Mouse (Mus musculus) naive thymus-derived CD4-positive, alpha-beta T cell, adult 2 months (primary cell): ENCODE measurements around the gene Leng8.

Experiments
- DNase-seq: peaks from one replicate; pipeline ENCODE4 v3.0.0-alpha.2; 2011; ENCODE audit warnings: low read depth

The Leng8 gene

DNA sequence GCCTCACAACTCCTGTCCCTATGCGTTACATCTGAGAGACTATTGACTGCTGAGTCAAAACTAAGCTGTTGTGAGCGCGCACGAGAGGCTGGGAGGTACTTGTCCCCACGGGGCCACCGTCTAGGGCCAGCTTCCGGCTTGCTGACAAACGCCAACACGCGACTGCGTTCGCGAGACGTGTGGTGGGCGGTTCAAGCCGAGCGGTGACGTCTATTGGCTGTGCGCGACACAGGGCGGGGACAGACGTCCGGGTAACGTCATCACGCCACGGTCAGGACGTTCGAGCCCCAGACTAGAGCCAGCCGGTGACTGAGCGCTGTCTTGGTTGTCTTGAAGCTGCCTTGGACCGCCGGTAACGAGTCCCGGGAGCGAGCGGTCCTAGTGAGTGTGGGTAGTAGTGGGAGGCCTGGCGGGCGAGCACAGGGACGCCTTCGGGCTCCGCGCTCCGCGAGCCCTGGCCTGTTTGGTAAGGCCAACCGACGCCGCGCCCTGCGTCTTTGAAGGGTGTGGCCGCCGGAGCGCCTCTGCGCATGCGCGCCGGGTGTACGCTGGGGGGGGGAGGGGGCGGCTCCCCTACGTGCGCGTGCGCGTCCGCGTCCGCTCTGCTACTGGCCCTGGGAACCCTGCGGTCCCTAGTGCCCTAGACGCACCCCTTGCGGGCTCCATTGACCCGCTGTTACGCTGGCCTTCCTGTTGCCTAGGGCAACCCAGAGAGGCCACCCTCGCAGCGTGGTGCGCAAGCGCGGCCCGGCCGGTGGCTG is at the start of gene Leng8:
TSS of gene Leng8 (plus strand) at position 269 of the 761 bp plus-strand sequence.
- DNase-seq: peak; percentile 99

DNA sequence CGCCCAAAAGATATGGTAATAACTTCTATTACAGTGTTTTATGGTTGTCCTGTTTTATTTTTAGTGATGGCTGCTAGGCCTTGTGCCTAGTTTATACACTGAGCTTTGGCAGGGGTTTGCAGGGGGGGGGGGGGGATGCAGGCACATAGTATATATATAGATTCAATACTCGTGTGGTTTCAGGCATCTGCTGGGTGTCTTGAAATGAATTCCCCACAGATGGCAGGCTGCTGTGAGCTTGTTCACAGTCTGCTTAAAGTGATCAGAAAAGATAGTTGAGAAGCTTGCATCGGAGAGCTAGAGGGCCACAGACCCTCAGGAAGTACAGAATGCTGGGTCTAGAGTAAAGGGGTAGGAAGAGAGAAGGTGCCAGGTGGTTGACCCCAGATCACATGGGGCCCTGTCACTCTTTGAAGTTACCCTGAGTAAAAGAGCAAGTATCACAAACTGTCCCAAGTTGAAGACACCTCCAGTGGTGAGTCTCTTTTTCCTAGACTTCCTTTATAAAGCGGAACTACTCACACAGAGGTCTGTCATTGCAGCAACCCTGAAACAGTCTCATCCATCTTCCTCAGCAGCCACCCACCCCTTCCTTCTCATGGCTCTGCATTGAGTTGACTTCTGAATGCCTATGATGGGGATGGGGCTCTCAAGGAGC is 49.5 kb upstream of the Leng8 start:
- DNase-seq: no peak

DNA sequence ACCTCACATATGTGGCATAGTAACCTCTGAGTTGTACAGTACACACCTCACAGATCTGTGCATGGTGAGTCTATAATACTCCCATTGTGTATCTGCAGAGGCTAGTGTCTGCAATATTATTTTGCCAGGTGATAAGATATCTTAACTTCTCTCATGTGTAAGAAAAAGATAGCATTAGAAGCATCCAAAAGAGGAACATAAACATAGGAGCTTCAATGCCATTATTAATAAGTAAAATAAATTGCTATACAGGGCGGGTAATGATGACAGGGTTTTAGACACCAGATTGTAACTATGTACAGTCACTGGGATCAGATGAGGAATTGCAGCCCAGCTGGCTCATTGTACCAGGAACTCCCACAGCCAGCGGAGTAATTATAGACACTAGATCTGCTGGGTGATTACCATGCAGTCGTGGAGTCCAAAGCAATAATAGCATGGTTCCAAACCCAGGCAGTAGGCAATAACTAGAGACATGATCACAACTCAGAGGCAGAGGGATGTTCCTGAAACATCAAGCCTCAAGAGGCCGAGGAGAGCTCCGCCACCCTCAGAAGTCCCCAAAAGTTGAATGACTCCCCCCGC is 48.9 kb upstream of the Leng8 start:
- DNase-seq: no peak

- no peak for DNase-seq
Observed at GRCm38 (mm10) chr7:4088679-4089078, 48.2 kb upstream of the Leng8 start.

- DNase-seq: no peak
Observed at GRCm38 (mm10) chr7:4091170-4091569, 45.7 kb upstream of the Leng8 start.

DNA sequence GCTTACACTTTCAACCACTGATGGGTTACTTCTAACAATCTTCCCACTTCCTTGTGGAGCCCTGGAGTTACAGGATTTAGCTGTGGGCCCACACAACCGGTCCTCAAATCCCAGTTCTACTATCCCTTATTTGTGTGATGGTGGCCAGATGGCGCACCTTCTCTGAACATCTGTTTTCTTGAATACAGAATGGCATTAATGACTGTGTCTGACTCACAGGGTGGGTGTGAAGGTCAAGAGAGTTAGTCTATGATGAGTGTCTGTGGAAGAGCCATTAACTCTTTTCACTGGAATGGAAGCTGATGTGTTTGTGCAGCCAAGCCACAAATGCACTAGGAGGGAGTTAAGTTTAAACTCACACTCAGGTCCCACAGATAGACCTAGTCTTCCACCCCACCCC is 38.5 kb upstream of the Leng8 start:
- no peak for DNase-seq

GRCm38 (mm10) chr7:4098832-4099231 is 38.0 kb upstream of the Leng8 start:
- no peak for DNase-seq

DNA sequence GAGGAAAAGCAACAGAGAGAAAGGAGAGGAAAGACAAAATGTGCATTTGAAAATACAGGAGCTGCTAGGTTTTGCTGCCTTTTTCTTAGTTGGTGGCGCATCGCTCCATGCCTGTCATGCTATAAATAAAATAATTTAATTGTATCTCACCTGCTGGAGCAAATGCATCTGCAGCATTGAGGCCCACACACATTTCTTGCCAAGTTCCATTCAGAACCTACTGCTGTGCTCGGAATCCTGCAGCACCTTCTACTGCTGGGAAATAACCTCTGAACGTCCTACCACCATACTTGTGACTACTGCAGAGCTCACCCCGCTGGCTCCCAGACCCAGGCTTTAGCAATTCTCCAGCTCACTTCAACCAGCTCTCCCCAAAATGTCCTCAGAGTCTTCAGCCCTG is 35.7 kb upstream of the Leng8 start:
- DNase-seq: no peak

GRCm38 (mm10) chr7:4103411-4103810 is 33.4 kb upstream of the Leng8 start:
- DNase-seq: peak; percentile 78

DNA sequence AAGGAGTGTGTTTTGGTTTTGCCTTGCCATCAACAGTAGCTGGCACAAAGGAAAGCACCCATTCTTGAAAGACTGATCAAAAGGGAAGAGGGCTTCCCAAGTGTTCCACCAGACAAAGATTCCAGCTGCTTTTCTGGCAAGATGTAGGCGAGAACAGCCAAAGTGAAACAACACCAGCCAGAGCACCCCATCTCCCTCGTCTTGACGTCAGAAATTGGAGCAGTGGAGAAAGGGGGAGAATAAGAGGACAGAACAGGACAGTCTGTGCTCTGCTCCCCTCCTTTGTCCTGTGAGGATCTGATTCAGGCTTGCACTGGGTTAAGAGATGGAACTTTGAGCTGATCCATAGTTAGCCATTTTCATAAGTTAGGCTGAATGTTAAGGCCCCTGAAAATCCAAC is 25.1 kb upstream of the Leng8 start:
- DNase-seq: no peak

- no peak for DNase-seq
Observed at GRCm38 (mm10) chr7:4117050-4117814, 19.6 kb upstream of the Leng8 start.

DNA sequence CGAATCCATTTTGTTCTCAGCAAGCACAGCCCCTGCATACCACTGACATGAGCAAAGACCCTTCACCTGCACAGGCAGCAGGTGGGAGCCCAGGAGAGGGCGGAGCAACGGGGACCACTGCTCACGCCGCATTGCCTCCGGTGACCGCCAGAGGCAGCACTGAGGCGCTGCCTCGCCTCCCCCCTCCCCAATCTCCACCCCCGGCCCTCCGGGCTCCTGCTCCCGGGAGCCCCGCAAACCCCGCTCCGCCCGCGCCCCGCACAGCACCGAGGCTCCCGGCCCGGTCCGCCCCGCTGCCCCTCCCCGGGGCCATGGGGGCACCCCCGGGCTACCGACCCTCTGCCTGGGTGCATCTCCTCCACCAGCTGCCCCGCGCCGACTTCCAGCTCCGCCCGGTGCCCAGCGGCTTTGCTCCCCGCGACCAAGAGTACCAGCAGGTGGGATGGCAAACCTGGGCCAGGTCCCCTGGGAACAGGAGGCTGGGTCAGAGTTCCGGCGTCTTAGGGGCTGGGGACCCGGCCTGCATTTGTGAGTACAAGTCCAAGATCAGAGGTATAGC is 17.4 kb upstream of the Leng8 start, which contains the start of gene Ttyh1:
TSS of gene Ttyh1 (plus strand) at position 65 of the 559 bp plus-strand sequence.
- DNase-seq: peak; percentile 68

- DNase-seq: no peak
Observed at GRCm38 (mm10) chr7:4119976-4120921, 16.6 kb upstream of the Leng8 start.

- peak; percentile 5 for DNase-seq
Observed at GRCm38 (mm10) chr7:4122076-4122768, 14.6 kb upstream of the Leng8 start.

DNA sequence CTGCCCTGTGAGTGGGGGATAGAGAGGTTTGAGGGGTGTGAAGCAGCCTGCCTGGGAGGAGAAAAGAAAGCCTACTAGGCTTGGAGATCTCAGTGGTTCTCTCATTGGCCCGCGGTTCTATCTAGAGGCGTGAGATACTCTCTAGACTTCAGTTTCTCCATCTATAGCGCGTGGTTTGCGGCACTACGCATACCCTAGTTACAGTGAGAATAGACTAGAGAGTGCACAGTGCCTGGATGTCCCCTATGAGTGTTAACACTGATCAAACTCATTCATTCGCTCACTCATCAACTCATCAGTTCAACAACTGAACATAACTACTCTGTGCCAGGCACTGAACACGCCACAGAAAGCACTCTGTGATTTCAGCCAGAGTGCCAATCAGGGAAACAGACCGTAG is 14.1 kb upstream of the Leng8 start:
- no peak for DNase-seq

DNA sequence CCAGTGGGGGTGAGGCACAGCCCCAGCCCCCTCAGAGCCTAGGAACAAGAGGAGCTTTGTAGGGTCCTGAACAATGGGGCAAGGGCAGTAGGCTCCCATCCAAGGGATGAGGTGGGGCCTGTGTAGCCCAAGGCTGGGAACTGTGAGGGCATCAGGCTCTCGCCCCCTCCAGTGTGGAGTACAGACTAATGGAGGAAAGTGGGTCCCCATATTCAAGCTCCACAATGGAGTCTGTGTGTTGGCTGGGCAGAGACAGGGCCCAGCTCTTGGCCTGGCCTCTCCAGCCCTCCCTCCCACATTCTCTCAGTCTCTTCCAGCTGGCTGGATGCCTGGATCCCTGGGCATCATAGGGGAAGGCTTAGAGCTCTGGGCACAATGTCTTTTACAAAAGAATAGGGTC is 13.1 kb upstream of the Leng8 start:
- DNase-seq: no peak

DNA sequence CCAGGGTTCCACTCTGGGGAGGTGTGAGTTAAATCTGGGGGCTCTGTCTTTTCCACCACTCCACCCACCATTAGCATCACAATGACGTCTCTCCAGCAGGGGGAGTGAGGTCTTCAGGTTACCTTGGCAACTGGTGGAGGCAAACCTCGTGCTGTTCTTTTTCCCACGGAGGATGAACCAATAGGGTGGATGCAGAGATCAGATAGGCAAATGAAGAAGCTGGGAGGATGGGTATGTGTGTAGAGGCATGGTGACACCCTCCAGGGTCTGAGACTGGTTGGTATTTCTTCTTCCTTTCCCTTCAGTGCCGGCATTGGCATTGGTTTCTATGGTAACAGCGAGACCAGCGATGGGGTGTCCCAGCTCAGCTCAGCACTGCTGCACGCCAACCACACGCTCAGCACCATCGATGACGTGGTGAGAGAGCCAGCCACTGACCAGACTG is 12.5 kb upstream of the Leng8 start:
- peak; percentile 81 for DNase-seq

DNA sequence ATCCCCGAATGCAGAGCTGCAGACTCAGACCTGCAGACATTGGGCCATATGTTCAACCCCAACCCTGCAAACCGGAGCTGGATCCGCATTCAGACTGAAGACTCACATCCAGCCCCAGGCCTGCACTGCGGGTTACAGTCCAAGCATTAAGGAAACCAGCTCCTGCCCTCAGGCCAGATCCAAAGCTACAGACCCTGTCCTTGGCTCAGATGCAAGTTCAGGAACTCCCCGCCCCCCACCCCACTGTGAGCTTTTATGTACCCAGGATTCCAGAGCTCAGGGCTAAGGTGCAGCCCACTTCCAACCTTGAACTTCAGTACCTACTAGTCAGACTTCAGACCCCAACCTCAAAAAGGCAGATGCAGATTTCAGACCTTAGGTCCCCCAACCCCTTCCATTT is 12.0 kb upstream of the Leng8 start:
- no peak for DNase-seq

GRCm38 (mm10) chr7:4125306-4125705 is 11.5 kb upstream of the Leng8 start:
- no peak for DNase-seq
